Mouse (Mus musculus) myocyte (in vitro differentiated cells): ENCODE measurements at regions not wholly inside any gene's neighbourhood (a gene's known extent, or its start where the extent isn't known, plus 50 kb on each side); places are given as distances from the start of the nearest gene placed in this dataset.

Experiments used
- H3K27me3 ChIP-seq: one replicate; pipeline ENCODE4 v1.6.1; 2011; ENCODE audit not compliant: control insufficient read depth, insufficient read depth, insufficient read length
- H3K36me3 ChIP-seq: one replicate; pipeline ENCODE4 v1.6.1; 2011; ENCODE audit not compliant: control insufficient read depth, insufficient read depth
- H3K4me2 ChIP-seq: one replicate; pipeline ENCODE4 v1.6.1; 2011; ENCODE audit warnings: low read depth, control low read depth
- H3K4me3 ChIP-seq: one replicate; pipeline ENCODE4 v1.5.1; 2011; ENCODE audit warnings: mild to moderate bottlenecking, control low read depth, moderate library complexity
- H3K79me2 ChIP-seq: one replicate; pipeline ENCODE4 v1.6.1; 2011; ENCODE audit not compliant: control insufficient read depth, insufficient read depth
- H3ac ChIP-seq: one replicate; pipeline ENCODE4 v1.6.1; 2011; ENCODE audit not compliant: control insufficient read depth, insufficient read length
- CEBPB ChIP-seq: IDR thresholded peaks from 2 replicates; pipeline ENCODE4 v1.6.1; 2011; ENCODE audit warnings: mild to moderate bottlenecking, moderate library complexity; ENCODE audit not compliant: poor library complexity, insufficient read depth, severe bottlenecking
- E2F4 ChIP-seq: IDR thresholded peaks from one replicate; pipeline ENCODE4 v1.6.1; 2011; ENCODE audit warnings: mild to moderate bottlenecking, control low read depth, moderate library complexity; ENCODE audit not compliant: insufficient read depth
- MAX ChIP-seq: IDR thresholded peaks from one replicate; pipeline ENCODE4 v1.6.1; 2011; ENCODE audit warnings: low read depth, mild to moderate bottlenecking, control low read depth
- MYOD1 ChIP-seq, 3 experiments: IDR thresholded peaks; one replicate each; pipeline ENCODE4 v1.6.1; 2011; ENCODE audit warnings: control low read depth in 2 of 3, low read depth in 2 of 3, mild to moderate bottlenecking in 2 of 3, moderate library complexity in 1 of 3; ENCODE audit not compliant: insufficient read length in 2 of 3, control insufficient read depth in 1 of 3
- MYOG ChIP-seq, 3 experiments: IDR thresholded peaks; one replicate each; pipeline ENCODE4 v1.6.1; 2011; ENCODE audit warnings: control low read depth in 2 of 3, low read depth in 2 of 3, mild to moderate bottlenecking in 2 of 3; ENCODE audit not compliant: insufficient read length in 2 of 3, control insufficient read depth in 1 of 3, insufficient read depth in 1 of 3
- POLR2A ChIP-seq: IDR thresholded peaks from one replicate; pipeline ENCODE4 v1.6.1; 2011; ENCODE audit warnings: low read depth, mild to moderate bottlenecking, control low read depth, moderate library complexity; ENCODE audit not compliant: insufficient read length
- POLR2AphosphoS2 ChIP-seq: IDR thresholded peaks from one replicate; pipeline ENCODE4 v1.6.1; 2011; ENCODE audit warnings: low read depth, control low read depth; ENCODE audit not compliant: insufficient read length
- REST ChIP-seq: IDR thresholded peaks from one replicate; pipeline ENCODE4 v1.6.1; 2011; ENCODE audit warnings: mild to moderate bottlenecking, control low read depth, moderate library complexity; ENCODE audit not compliant: insufficient read depth, insufficient read length
- SRF ChIP-seq: IDR thresholded peaks from one replicate; pipeline ENCODE4 v1.6.1; 2011; ENCODE audit warnings: low read depth; ENCODE audit not compliant: control insufficient read depth, insufficient read length
- TCF12 ChIP-seq: IDR thresholded peaks from one replicate; pipeline ENCODE4 v1.6.1; 2011; ENCODE audit warnings: mild to moderate bottlenecking, control low read depth; ENCODE audit not compliant: poor library complexity, insufficient read depth, severe bottlenecking
- TCF3 ChIP-seq: IDR thresholded peaks from one replicate; pipeline ENCODE4 v1.6.1; 2011; ENCODE audit warnings: low read depth, control low read depth; ENCODE audit not compliant: insufficient read length
- USF1 ChIP-seq: IDR thresholded peaks from one replicate; pipeline ENCODE4 v1.6.1; 2011; ENCODE audit warnings: low read depth, mild to moderate bottlenecking, control low read depth, moderate library complexity

GRCm38 (mm10) chrX:12466312-12466711 lies 121.3 kb upstream of the Atp6ap2 start:
- TF ChIP-seq TCF12 = no peak
- TF ChIP-seq REST = no peak
- TF ChIP-seq USF1 = no peak
- no peak for TF ChIP-seq MYOG (IDR thresholded peaks at IDR 0.05; ENCODE audit: control insufficient read depth in 1 of 3, insufficient read depth in 1 of 3, insufficient read length in 2 of 3, low read depth in 2 of 3)
- no peak for TF ChIP-seq E2F4
- TF ChIP-seq MAX = no peak
- no peak for TF ChIP-seq POLR2AphosphoS2
- no peak for TF ChIP-seq POLR2A
- no peak for TF ChIP-seq MYOD1 (IDR thresholded peaks at IDR 0.05; ENCODE audit: control insufficient read depth in 1 of 3, insufficient read length in 2 of 3, low read depth in 2 of 3)
- TF ChIP-seq SRF = no peak
- no peak for TF ChIP-seq TCF3
- TF ChIP-seq CEBPB = no peak
- Histone ChIP-seq H3K27me3 (no peaks in the 10 kb centered on the region), H3K4me3 (no peak overlapping the region), H3K79me2 (no peaks in the 10 kb centered on the region), H3ac (no peak overlapping the region), H3K36me3 (no peaks in the 10 kb centered on the region), H3K4me2 (no peak overlapping the region)

GRCm38 (mm10) chrX:12466897-12467296 lies 120.7 kb upstream of the Atp6ap2 start:
- Histone ChIP-seq H3ac (no peak overlapping the region), H3K36me3 (no peaks in the 10 kb centered on the region), H3K27me3 (no peaks in the 10 kb centered on the region), H3K4me3 (no peak overlapping the region), H3K79me2 (no peaks in the 10 kb centered on the region), H3K4me2 (no peak overlapping the region)
- no peak for TF ChIP-seq TCF12
- TF ChIP-seq TCF3 = no peak
- no peak for TF ChIP-seq CEBPB
- no peak for TF ChIP-seq MYOD1 (IDR thresholded peaks at IDR 0.05; ENCODE audit: control insufficient read depth in 1 of 3, insufficient read length in 2 of 3, low read depth in 2 of 3)
- no peak for TF ChIP-seq E2F4
- no peak for TF ChIP-seq MAX
- TF ChIP-seq SRF = no peak
- TF ChIP-seq POLR2A = no peak
- no peak for TF ChIP-seq MYOG (IDR thresholded peaks at IDR 0.05; ENCODE audit: control insufficient read depth in 1 of 3, insufficient read depth in 1 of 3, insufficient read length in 2 of 3, low read depth in 2 of 3)

- Histone ChIP-seq H3K4me3 (no peak overlapping the region), H3K4me2 (no peak overlapping the region), H3K27me3 (no peaks in the 10 kb centered on the region), H3ac (no peak overlapping the region), H3K79me2 (no peaks in the 10 kb centered on the region), H3K36me3 (no peaks in the 10 kb centered on the region)
- TF ChIP-seq MAX (no peak), SRF (no peak), E2F4 (no peak), USF1 (no peak), REST (no peak), TCF12 (no peak), CEBPB (no peak), MYOD1 (IDR thresholded peaks at IDR 0.05; ENCODE audit: control insufficient read depth in 1 of 3, insufficient read length in 2 of 3, low read depth in 2 of 3) (no peak), TCF3 (no peak), POLR2A (no peak)
These were observed 119.9 kb upstream of the Atp6ap2 start for GRCm38 (mm10) chrX:12467528-12468179.

GRCm38 (mm10) chrX:12472296-12472695 lies 115.3 kb upstream of the Atp6ap2 start:
- Histone ChIP-seq H3ac (no peak overlapping the region), H3K36me3 (no peaks in the 10 kb centered on the region), H3K4me3 (no peak overlapping the region), H3K27me3 (no peaks in the 10 kb centered on the region), H3K79me2 (no peaks in the 10 kb centered on the region), H3K4me2 (no peak overlapping the region)
- TF ChIP-seq POLR2AphosphoS2 = no peak

- no peak for TF ChIP-seq POLR2AphosphoS2
- no peak for TF ChIP-seq E2F4
- no peak for TF ChIP-seq MAX
- no peak for TF ChIP-seq MYOD1 (IDR thresholded peaks at IDR 0.05; ENCODE audit: control insufficient read depth in 1 of 3, insufficient read length in 2 of 3, low read depth in 2 of 3)
- no peak for TF ChIP-seq POLR2A
- TF ChIP-seq MYOG (IDR thresholded peaks at IDR 0.05; ENCODE audit: control insufficient read depth in 1 of 3, insufficient read depth in 1 of 3, insufficient read length in 2 of 3, low read depth in 2 of 3) = no peak
- no peak for TF ChIP-seq TCF3
- TF ChIP-seq CEBPB = no peak
- Histone ChIP-seq H3ac (no peak overlapping the region), H3K36me3 (no peaks in the 10 kb centered on the region), H3K4me3 (no peak overlapping the region), H3K4me2 (no peak overlapping the region), H3K27me3 (no peaks in the 10 kb centered on the region), H3K79me2 (no peaks in the 10 kb centered on the region)
These were observed 108.4 kb upstream of the Atp6ap2 start for GRCm38 (mm10) chrX:12479207-12479606.
